Mouse (Mus musculus) brain, embryonic 14.5 days (tissue): ENCODE measurements at regions not wholly inside any gene's neighbourhood (a gene's known extent, or its start where the extent isn't known, plus 50 kb on each side); places are given as distances from the start of the nearest gene placed in this dataset.

ENCODE experiments used
- DNase-seq: peaks from one replicate; pipeline ENCODE4 v3.0.0-alpha.2; 2011; ENCODE audit warnings: low read depth
- CTCF ChIP-seq: fragments of 200-500 bp; IDR thresholded peaks from 2 replicates; pipeline ENCODE4 v1.5.1; 2012; ENCODE audit warnings: inconsistent platforms, mild to moderate bottlenecking, moderate library complexity, borderline replicate concordance; ENCODE audit not compliant: insufficient read depth, insufficient read length; ENCODE audit errors: extremely low read depth
- POLR2A ChIP-seq: fragments of 200-500 bp; IDR thresholded peaks from 2 replicates; pipeline ENCODE4 v1.6.1; 2012; ENCODE audit warnings: mild to moderate bottlenecking, inconsistent platforms, borderline replicate concordance; ENCODE audit not compliant: poor library complexity, insufficient read depth, insufficient read length, severe bottlenecking; ENCODE audit errors: extremely low read depth

GRCm38 (mm10) chr4:93437386-93438130, 102.2 kb upstream of the Tusc1 start:
- peak; percentile 10 for DNase-seq
- TF ChIP-seq CTCF: no peak
- TF ChIP-seq POLR2A: no peak

- no peak for TF ChIP-seq CTCF
- no peak for TF ChIP-seq POLR2A
Observed at GRCm38 (mm10) chr4:93412695-93413094, 77.4 kb upstream of the Tusc1 start.

GRCm38 (mm10) chr4:93406876-93407275, 71.6 kb upstream of the Tusc1 start:
- TF ChIP-seq POLR2A (no peak), CTCF (no peak)
- no peak for DNase-seq

More at GRCm38 (mm10) chr4:93412695-93413094, 77.4 kb upstream of the Tusc1 start:
- no peak for DNase-seq

- TF ChIP-seq CTCF (no peak), POLR2A (no peak)
- DNase-seq: no peak
Observed at GRCm38 (mm10) chr4:93400579-93400978, 65.3 kb upstream of the Tusc1 start.
